Mouse (Mus musculus) kidney, postnatal 10 days (tissue): Measurements from ENCODE around the gene Klk9.

Source experiments
- DNase-seq: peaks from one replicate; pipeline ENCODE4 v3.0.0; 2021; ENCODE audit warnings: mixed read lengths

Klk9 gene

DNA sequence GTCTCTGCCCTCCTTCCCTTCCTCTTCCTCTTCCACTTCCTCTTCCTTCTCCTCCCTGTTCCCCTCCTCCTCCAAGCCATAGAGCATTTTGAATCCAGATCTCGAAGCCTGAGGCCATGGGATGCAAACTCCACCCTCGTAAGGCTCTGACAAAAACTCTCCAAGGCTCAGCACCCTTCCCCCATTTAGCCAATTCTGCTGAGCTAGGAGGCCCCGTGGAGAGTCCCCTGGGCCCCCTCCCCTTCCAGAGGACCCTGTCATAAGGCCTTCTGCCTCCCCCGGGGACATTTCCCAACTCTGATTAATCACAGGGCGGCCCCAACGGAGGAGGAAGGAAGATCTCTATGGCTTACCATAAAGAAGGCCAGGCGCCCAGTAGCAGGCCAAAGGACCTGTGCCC lies at the start of gene Klk9:
TSS of gene Klk9 (plus strand) at position 301 of the 400 bp plus-strand sequence.
- DNase-seq: no peak

DNA sequence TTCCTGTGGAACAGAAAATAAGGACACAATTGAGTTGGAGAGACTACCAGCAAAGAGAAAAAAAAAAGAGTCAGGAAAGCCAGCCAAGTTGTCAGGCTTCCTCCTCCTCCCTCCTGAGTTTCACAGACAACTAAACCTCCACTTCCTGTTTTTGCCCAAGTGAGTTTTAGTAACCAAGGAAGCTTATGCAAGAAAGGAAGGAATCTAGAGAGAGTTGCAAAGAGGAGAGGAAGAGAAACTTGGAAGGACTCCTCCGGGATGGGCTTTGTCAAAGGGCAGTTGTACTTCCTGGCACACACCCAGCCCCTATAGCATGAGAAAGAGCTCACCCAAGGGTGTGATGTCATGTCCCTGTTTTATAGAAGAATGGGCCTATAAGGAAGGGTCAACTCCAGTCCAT lies 43.9 kb upstream of the Klk9 start:
- DNase-seq: peak; percentile 14

DNA sequence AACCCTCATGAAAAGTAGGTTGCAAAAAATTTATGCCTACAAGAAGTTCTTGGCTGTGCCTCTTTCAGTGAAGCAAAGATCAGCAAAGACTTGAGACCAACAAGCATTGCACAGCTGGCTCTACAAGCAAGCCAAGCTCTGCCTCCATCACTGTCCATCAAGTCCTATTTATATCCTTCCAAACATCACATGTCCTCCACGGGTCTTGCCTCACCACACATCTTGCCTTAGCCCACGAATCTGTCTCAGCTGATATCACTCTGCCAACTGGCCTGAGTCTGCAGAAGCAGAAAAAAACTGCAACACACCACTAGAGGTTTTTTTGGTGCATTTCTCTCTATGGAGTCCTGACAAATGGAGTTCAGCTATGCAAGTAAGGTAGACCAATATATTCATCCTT lies 38.9 kb upstream of the Klk9 start:
- no peak for DNase-seq

DNA sequence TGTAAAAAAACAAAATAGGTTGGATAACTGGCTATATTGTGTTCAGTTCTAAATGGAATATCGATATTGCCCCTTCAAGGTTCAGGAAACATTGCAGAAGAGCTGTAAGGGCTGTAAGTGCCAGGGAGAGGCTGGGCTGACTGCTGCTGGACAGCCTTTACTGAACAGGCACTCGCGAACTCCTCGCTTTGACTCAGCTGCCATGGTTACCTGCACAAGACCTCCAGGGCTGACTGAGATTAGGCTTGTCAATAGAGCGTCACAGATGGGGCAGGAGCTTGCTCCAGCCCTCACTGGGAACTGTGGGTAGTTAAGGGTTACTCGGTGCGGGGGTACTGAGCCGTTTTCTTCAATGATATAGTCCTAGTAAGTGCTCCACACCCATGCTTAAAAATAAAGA lies 25.2 kb upstream of the Klk9 start:
- no peak for DNase-seq

DNA sequence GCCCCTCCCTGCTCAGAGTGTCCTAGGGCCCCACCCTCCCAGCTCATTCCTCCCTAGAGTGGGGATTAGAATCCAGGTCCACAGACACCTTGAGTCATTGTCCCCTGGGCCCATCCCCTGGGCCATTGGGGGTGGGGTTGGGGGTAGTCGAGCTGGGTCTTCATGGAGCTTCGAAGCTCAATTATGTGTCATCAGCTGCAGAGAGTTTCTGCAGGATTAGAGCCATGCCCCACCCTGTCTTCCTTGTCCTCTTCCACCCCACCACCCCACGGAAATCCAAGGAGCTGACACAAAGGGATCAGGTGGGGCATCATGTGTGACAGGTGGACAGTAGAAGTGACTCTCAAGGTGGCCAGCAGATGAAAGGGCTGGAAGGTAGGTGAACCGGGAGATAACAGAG lies 23.1 kb upstream of the Klk9 start, which contains the start of gene Klk12:
TSS of gene Klk12 (plus strand) at position 301 of the 400 bp plus-strand sequence.
- DNase-seq: no peak

DNA sequence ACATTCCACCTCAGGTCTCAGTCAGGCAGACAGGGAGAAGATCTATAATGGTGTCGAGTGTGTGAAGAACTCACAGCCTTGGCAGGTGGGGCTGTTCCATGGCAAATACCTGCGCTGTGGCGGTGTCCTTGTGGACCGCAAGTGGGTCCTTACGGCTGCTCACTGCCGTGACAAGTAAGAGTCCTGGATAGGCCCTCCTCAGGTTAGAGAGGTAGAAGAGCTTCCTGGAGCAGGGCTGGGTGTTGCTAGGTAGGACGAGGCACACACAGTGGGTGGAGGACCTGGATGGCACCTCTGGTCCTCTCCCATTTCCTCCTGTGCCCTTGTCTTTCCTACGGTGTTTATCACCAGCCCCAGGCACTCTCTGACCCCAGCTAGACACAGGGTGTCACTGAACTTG lies 22.1 kb upstream of the Klk9 start:
- no peak for DNase-seq

DNA sequence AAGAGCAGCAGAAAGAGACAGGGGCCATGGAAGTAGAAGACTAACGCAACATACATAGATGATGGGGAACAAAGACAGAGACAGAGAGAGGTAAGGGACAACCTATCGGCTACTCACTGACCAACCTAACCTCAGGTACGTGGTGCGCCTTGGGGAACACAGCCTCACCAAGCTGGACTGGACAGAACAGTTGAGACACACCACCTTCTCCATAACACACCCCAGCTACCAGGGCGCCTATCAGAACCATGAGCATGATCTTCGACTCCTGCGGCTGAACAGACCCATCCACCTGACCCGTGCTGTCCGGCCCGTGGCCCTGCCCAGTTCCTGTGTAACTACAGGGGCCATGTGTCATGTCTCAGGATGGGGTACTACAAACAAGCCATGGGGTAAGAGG lies 21.0 kb upstream of the Klk9 start:
- no peak for DNase-seq

DNA sequence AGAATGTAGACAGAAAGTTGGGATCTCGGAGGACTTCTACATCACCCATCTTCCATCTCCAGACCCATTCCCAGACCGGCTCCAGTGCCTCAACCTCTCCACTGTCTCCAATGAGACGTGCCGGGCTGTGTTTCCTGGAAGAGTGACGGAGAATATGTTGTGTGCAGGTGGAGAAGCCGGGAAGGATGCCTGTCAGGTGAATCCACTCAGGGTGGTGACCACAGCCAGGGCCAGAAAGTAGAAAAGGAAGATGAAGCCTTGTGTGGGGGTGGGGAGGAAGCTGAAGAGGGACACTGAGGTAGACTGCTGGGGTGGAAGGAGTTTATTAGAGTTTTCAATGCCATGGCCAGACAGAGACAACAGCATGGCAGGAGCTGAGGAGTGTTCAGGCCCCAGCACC lies 19.8 kb upstream of the Klk9 start:
- no peak for DNase-seq

DNA sequence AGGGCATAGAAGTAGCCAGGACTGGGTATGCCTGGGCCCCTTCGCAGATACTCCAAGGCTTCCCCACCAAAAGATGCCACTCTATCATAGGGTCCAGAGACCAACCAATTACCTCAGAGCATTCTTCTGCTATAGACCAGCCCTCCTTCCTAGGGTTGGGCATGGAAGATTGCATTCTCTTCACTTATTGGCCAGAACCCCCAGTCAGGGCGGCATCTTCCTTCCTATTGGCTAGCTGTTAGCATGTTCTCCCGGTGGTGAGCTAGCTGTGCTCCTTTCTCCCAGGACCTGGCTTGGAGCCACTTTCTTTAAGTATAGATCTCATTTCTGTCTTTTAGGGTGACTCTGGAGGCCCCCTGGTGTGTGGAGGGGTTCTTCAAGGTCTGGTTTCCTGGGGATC lies 18.8 kb upstream of the Klk9 start:
- DNase-seq: no peak

DNA sequence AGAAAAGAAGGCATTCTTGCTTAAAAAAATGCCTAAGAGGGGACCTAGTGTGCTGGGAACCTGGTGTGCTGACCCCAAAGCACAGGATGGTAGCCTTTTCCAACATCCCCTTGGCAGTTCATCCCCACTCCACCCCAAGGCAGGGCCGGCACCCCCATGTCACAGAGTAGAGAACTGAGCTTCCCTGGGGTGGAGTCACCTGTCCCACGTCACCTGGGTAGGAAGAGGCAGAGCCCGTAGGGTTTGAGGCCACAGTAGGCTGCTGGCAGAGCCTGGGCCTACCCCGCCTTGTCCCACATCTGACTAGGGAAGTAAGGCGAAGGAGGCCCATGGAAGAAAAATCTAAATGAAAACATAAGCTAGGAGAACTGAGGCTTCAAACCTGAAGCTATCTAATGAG lies 17.3 kb upstream of the Klk9 start, which contains the start of gene Klk11:
TSS of gene Klk11 (plus strand) at position 241 of the 400 bp plus-strand sequence.
- no peak for DNase-seq

DNA sequence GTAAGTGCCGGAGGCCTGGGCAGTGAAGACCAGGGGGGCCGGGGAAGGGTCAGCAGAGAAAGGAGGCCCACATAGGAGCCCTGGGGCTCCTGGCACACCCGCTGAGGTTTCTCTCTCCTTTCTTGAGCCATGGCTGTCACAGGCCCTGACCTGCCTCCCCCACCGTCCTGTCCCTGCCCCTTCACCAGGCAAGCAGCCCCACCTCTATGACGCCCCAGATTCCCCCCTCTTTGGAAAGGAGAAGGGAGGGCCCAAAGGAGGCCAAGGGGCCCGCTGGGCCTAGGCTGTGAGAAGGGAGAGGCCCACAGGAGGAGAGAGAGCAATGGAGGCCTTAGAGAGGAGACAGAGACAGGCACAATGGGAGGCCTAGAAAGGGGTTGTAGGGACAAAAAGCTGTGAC lies 16.9 kb upstream of the Klk9 start:
- peak; percentile 2 for DNase-seq

DNA sequence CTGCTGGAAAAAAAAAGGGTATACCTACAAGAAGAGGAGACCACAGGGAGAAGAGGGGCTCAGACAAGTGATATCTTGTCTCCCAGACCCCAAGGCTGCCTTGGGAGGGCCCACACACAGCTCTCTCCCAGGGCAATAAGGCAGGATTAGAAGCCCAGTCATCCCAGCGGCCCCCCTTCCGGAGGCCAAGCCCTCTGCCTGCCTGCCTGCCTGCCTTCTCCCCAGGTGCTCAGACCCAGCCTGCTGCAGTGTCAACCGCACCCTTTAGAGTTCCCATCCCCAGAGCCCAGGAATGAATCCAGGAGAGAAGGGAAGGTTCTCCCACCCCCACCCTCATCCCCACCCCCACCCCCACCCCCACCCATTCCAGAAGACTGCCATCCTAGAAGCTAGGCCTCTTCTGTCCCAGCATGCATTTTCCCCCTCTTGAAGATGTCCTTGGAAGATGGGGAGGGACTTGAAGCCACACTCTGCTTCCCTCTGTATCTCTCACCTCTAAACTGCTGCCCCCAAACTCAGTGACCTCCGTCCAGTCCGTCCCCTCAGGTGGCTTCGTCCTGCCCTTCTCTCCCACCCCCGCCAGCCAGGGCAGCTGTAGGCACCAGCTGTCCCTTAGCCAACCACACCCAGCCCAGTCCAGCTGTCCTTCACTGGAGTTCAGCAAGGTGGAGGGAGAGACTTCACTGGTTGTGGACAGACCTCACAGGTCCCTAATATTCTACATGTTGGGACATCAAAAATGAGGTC lies 16.2 kb upstream of the Klk9 start:
- DNase-seq: peak; percentile 4

DNA sequence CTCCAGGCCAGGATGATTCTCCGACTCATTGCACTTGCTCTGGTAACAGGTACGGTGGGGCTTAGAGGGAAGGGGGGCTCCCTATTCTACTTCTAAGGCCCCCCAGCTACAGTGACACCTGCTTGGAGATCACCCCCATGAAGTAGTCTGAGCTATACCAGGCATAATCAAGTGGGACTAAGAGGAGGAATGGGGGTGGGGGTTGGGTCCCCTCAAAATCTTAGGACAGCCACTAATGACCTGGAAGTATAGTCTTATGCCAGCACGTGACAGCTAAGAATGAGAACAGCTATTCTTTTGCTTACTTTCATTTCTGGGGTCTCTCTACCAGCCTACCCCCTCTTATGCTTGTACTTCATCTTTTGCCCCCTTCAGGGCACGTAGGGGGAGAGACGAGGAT lies 15.2 kb upstream of the Klk9 start:
- DNase-seq: peak; percentile 1

DNA sequence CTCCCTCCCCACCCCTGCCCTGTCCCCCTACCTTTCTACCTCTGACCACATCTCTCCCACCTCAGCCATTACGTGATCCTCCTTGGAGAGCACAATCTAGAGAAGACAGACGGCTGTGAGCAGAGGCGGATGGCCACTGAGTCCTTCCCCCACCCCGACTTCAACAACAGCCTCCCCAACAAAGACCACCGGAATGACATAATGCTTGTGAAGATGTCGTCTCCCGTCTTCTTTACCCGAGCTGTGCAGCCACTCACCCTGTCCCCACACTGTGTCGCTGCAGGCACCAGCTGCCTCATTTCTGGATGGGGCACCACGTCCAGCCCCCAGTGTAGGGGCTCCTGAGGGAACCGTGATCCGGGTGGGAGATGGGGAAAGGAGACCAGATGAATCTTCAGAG lies 14.3 kb upstream of the Klk9 start:
- peak; percentile 0 for DNase-seq

DNA sequence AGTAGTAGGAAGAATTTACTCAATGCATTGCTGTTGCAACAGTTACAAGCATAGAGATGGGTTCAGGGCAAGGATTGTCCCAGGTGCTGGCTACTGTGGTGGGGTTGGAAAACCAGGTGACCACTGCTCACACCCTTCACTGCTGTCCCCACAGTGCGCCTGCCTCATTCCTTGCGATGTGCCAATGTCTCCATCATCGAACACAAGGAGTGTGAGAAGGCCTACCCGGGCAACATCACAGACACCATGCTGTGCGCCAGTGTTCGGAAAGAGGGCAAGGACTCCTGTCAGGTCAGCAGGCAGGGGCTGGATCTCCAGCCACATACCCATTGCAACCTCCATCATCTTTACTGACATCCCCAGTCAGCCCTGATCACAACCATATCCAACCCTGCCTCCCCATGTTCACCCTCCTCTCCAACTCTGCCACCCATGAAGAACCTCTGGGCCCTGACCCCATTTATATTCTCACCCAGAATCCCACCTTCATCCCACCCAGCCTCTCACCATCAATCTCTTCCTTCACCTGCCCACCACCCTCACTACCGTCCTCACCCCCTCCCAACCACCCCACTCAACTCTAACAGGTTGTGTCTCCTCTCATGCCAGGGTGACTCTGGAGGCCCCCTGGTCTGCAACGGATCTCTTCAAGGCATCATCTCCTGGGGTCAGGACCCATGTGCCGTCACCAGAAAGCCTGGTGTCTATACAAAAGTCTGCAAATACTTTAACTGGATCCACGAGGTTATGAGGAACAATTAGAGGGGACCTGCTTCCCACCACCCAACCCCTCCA lies 13.3 kb upstream of the Klk9 start:
- DNase-seq: no peak

DNA sequence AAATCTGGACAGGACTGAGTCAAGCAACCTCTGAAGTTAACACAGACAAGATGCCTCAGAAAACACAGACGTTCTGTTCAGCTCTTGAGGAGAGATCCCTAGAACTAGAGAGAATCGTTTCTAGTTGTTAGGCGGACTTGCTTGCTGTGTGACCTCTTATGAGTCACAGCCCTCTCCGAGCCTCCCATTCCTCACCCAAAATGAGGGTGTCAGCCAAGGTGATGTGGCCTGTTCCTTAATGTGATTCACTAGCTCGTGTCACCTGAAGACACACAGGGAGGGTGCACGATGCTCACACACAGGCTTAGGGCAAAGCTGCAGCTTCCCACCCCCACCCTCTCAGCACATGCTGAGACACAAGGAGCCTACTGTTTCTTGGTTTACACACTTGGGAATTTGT lies 11.4 kb upstream of the Klk9 start:
- peak; percentile 1 for DNase-seq

DNA sequence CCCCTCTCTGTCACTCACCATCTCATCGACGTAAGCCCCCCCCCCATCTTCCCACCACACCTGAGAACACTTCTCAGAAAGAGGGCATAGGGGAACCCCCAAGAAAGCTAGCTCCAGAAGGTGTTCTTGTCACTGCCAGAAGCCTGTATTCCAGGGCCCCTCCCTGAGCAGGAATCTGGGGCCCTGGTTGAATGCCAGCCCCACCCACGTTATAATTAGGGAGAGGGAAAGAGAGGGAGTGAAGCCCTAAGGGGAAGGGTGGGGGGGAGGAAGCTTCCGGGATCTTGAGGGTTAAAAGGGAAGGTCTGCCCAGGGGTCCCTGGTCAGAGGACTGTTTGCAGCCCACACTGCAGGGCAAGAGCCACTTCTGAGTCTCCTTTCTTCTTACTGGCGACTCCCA lies 10.9 kb upstream of the Klk9 start, which contains the start of gene Klk10:
TSS of gene Klk10 (plus strand) at position 290 of the 400 bp plus-strand sequence.
- DNase-seq: no peak

DNA sequence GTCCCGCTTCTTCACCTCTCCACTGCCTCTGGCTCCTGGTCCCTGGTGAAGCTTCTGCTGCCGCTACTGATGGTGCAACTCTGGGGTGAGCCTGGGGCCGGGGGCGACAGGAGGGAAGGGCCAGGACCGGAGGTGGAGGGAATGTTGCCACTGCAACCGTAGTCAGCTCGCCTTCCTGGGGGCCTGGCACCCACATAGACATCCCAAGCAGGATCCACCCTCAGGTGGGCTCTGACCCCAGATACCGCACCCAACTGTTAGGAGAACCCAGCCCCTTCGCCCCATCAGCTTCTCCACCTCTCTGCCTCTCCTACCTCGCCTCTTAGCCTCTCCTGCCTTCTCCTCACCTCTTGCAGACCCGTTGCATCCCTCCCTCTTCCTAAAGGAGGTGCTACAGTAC lies 10.2 kb upstream of the Klk9 start:
- DNase-seq: no peak

DNA sequence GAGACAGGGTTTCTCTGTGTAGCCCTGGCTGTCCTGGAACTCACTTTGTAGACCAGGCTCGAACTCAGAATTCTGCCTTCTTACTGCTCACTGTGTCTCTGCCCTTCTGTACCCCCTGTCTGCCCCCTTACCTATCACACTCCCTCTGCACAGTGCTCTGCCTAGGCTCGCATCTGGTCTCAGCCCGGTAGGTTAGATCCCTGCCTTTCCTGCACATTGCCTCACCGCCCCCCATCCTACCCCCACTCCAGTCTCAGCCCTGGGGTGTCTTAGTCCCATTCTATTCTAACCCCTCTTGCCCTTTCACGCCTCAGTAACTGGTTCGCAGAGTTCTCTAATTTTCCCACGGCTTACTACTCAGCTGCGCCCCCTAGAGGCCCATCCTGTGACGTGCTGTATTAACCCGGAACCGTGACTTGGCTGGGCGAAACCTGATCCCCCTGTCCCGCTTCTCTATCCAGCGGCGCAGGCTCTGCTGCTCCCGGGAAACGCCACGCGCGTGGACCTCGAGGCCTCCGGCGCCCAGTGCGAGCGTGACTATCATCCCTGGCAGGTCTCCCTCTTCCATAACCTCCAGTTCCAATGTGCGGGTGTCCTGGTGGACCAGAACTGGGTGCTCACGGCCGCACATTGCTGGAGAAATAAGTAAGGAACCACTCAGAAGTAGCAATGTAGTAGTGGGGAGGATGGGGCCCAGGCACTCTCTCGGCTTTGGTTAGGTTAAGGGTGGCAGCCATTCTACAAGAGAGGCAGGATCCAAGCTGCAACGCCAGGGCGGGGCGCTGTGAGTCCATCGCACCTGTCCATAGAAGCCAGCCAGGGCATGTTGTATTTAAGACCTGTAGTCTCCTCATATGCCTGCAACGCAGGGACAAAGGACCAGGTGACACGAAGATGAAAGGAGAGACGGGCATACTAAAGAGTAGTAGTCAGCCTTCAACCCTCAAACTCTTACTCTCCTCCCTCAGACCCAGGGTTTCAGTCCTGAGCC lies 9.1 kb upstream of the Klk9 start:
- peak; percentile 88 for DNase-seq

DNA sequence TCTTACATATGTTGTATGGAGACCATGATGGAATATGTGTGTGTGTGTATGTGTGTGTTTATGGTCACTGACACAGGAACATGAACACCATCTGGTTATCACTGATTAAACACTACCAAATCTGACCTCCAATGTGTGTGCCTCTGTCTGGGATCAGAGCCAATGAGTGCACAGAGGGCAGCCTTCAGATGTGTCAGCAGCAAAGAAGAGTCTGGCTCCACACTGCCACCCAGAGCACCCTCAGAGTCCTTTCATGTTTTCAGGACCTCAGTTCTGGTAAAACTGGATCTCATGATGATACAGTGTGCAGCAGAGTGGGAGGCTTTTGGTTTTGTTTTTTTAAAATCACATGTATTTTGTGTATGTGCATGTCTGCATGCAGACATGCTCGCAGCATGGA lies 6.4 kb upstream of the Klk9 start:
- DNase-seq: peak; percentile 43

DNA sequence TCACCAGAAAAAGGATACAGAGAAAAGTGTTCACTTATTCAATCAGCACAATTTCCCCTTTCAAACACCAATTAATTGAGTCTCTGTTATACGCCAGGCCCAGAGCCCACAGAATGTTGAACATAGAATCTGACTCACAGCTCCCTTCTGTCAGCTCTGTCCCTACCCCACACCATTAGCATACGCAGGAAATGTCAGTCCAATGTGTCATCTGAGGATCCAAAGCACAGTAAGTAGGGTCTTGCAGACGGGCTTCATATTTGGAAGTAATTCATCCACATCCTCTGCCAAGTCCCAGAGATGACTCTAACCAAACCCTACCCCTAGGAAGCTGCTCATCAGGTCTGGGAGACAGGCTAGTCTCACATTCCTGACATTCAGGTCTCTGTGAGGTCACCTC lies 3.6 kb upstream of the Klk9 start:
- DNase-seq: no peak

DNA sequence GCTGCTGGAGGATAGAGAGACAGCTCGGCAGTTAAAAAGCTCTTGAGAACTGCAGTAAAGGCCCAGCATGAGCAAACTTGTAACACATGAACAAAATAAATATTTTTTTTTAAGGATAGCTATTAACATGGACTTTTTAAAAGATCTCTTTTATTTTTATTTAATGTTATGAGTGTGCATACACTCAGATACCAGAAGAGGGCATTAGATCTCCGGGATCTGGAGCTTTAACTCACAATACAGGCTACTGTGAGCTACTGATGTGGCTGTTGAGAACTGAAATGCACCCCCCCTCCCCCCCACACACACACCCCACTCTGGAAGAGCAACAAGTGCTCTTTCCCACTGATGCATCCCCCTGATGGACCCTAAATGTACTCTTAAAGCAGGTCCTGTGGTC lies 2.4 kb upstream of the Klk9 start:
- no peak for DNase-seq

DNA sequence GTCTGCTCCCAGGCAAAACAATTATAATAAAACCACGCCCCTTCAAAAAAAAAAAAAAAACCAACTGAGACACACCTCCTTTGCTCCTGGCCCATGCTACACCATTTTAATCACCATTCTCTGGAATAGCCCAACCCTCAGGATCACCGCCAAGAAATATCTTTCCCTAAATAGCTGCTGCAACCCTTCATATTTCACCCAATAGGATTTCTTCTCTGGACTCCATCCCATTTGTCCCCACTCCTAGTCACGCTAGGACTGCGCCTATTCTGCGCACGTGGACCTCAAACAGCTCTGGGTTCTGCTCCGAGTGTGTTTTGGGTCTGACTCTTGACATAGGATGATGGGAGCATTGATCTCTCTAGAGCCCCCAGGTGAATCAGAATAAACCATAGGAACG lies 4.7 kb downstream of the Klk9 start:
- DNase-seq: no peak
